9 mouse cellular contexts compared by ENCODE assay signal in the genomic region with DNA sequence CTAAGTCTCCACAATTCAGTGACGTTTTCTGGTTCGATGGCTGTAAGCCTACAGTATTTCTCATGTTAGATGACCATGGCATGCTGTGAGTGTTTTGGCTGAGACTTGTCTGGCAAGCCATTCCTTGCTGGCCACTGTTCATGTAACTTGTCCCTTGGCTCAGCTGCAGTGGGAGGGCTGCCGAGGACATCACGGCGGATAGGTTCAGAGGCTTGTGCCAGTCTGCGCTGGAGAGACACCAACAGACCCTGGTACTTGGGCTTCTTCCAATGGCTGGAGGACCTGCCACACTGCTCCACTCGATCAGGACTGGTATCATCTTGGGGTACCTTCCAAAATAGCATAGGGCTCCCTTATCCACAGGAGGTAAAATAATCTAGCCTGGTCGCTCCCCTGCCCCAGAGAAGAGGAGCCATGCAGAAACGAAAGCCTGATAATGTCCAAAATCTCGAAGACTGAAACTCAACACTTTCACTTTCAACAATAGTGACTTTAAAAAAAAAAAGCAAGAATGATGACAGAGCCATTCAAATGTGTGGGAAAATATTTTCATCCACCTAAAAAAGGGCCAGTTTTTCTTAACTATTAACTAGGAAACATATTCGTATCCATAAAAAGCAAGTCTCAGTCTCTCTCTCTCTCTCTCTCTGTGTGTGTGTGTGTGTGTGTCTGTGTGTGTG. TPM values are rescaled to one million over a fixed set of nuclear protein-coding genes. Genes with fewer than 3 reads are reported as not detected.
DNase-seq lines count a peak whose midpoint lies in the region; ATAC-seq lines count a peak whose summit lies in the region.
"Had no signal": no experiment of that assay in that cellular context is flagged by ENCODE, and none has a peak within 500 bp of the region (broad histone marks: within the 10 kb centered on the region; RNA-seq: fewer than 3 reads in every experiment).

No protein-coding gene starts in this region.

- ATAC-seq in hindbrain, embryonic 16.5 days: peak; percentile 73
- ATAC-seq in megakaryocyte progenitor cell, adult 5-6 weeks (replicated peaks; ENCODE audit: poor library complexity): no peak

- H3K4me3 ChIP-seq in hindbrain, embryonic 16.5 days (ENCODE audit: low read length): no peak overlapping the region
- no peak overlapping the region for H3K4me3 ChIP-seq in hindbrain, embryonic 10.5 days

- H3K4me1 ChIP-seq in hindbrain, embryonic 16.5 days (ENCODE audit: control insufficient read depth, insufficient read depth, low read depth, low read length): peaks cover 3% of the 10 kb centered on the region; the same call in 1 of the 2 replicates
- peaks cover 18% of the 10 kb centered on the region for H3K4me1 ChIP-seq in hindbrain, embryonic 10.5 days (replicated peaks)

- no peaks in the 10 kb centered on the region for H3K36me3 ChIP-seq in hindbrain, embryonic 16.5 days (ENCODE audit: control insufficient read depth, insufficient read depth, low read length)
- H3K36me3 ChIP-seq in hindbrain, embryonic 10.5 days: peaks cover 13% of the 10 kb centered on the region; the same call in 1 of the 2 replicates

- H3K4me2 ChIP-seq in hindbrain, embryonic 16.5 days (ENCODE audit: low read length): no peak overlapping the region; the same call in 1 of the 2 replicates
- H3K4me2 ChIP-seq: lung, embryonic 14.5 days had no signal

- intact Hi-C loops in gastrocnemius, postnatal 36 days (cut with DNase I): loop anchor here (5.0 to 10.0 kb wide), 2 partner anchors 106 to 668 kb away; no protein-coding TSS in a partner anchor

- no peak for DNase-seq in hindbrain, embryonic 10.5 days (ENCODE audit: low spot score)
- peak; percentile 56 for DNase-seq in testis, postnatal 10 days (ENCODE audit: low spot score)
- no peak for DNase-seq in testis, postnatal 14 days (ENCODE audit: low spot score)
- DNase-seq in gastrocnemius, postnatal 36 days: peak; percentile 76 to 78
- DNase-seq in skeletal muscle tissue, adult 2 months (ENCODE audit: low read depth, low spot score): peak; percentile 82
- DNase-seq in urinary bladder, adult 18-20 months (ENCODE audit: low spot score in 2 of 2): no peak
- DNase-seq: lung, embryonic 14.5 days had no signal

- WGBS in hindbrain, embryonic 16.5 days: 78% methylated on average over 11 of the region's 11 CpGs
- WGBS in hindbrain, embryonic 10.5 days: 94% methylated on average over 11 of the region's 11 CpGs

- H3K9me3 ChIP-seq in hindbrain, embryonic 16.5 days (ENCODE audit: control insufficient read depth, low read length): no peaks in the 10 kb centered on the region
- no peaks in the 10 kb centered on the region for H3K9me3 ChIP-seq in hindbrain, embryonic 10.5 days

- no peak overlapping the region for H3K27ac ChIP-seq in hindbrain, embryonic 16.5 days (ENCODE audit: low read depth, low read length)
- no peak overlapping the region for H3K27ac ChIP-seq in hindbrain, embryonic 10.5 days

- H3K27me3 ChIP-seq in hindbrain, embryonic 16.5 days (replicated peaks; ENCODE audit: control insufficient read depth, insufficient read depth, low read length): no peaks in the 10 kb centered on the region
- H3K27me3 ChIP-seq in hindbrain, embryonic 10.5 days (ENCODE audit: insufficient read depth, poor library complexity, severe bottlenecking): no peaks in the 10 kb centered on the region

- H3K9ac ChIP-seq in hindbrain, embryonic 16.5 days (ENCODE audit: low read depth, low read length): no peak overlapping the region
- H3K9ac ChIP-seq: lung, embryonic 14.5 days had no signal

RNA-seq across cellular contexts. Expression of a gene that starts 12.7 kb away (rescaled TPM):
- 73.5 and 74.4 TPM in 2 replicates for polyA plus RNA-seq in hindbrain, embryonic 16.5 days (2015; fragmentation: Nextera tagmentation; extraction: Ambion mirVana)
- 99.8 and 101 TPM in 2 replicates for polyA plus RNA-seq in hindbrain, embryonic 10.5 days (2016; fragmentation: Nextera tagmentation; extraction: Ambion mirVana)
- total RNA-seq in gastrocnemius, postnatal 36 days (2021): 1 to 10 TPM; 6.0 to 6.8 TPM
- 64.1 and 67.6 TPM in 2 replicates for total RNA-seq in megakaryocyte progenitor cell, adult 5-6 weeks (2015)
- total RNA-seq in megakaryocyte progenitor cell, adult 5-6 weeks (2017): 56.2 and 64.9 TPM in 2 replicates

RNA-seq across cellular contexts. Expression of a gene that starts 36.8 kb away (rescaled TPM):
- 63.4 and 71.8 TPM in 2 replicates for polyA plus RNA-seq in hindbrain, embryonic 16.5 days (2015; fragmentation: Nextera tagmentation; extraction: Ambion mirVana)
- polyA plus RNA-seq in hindbrain, embryonic 10.5 days (2016; fragmentation: Nextera tagmentation; extraction: Ambion mirVana): 77.4 and 82.8 TPM in 2 replicates
- total RNA-seq in gastrocnemius, postnatal 36 days (2021): 100 to 1,000 TPM; 190 to 215 TPM
- total RNA-seq in megakaryocyte progenitor cell, adult 5-6 weeks (2015): 82.6 and 84.3 TPM in 2 replicates
- 61.6 and 61.7 TPM in 2 replicates for total RNA-seq in megakaryocyte progenitor cell, adult 5-6 weeks (2017)

RNA-seq across cellular contexts. Expression of a gene that starts 36.9 kb away (rescaled TPM):
- polyA plus RNA-seq in hindbrain, embryonic 16.5 days (2015; fragmentation: Nextera tagmentation; extraction: Ambion mirVana): 4.5 and 5.8 TPM in 2 replicates
- polyA plus RNA-seq in hindbrain, embryonic 10.5 days (2016; fragmentation: Nextera tagmentation; extraction: Ambion mirVana): 15.6 and 19.9 TPM in 2 replicates
- total RNA-seq in gastrocnemius, postnatal 36 days (2021): 10 to 100 TPM; 27.3 to 32.1 TPM
- 7.0 and 7.7 TPM in 2 replicates for total RNA-seq in megakaryocyte progenitor cell, adult 5-6 weeks (2015)
- total RNA-seq in megakaryocyte progenitor cell, adult 5-6 weeks (2017): 10.3 and 10.4 TPM in 2 replicates

RNA-seq across cellular contexts. Expression of a gene that starts 44.1 kb away (rescaled TPM):
- polyA plus RNA-seq in hindbrain, embryonic 16.5 days (2015; fragmentation: Nextera tagmentation; extraction: Ambion mirVana): 15.1 and 16.1 TPM in 2 replicates
- 10.3 and 11.5 TPM in 2 replicates for polyA plus RNA-seq in hindbrain, embryonic 10.5 days (2016; fragmentation: Nextera tagmentation; extraction: Ambion mirVana)
- 1 to 10 TPM; 2.5 to 4.4 TPM for total RNA-seq in gastrocnemius, postnatal 36 days (2021)
- total RNA-seq in megakaryocyte progenitor cell, adult 5-6 weeks (2015): 37.2 and 38.1 TPM in 2 replicates
- total RNA-seq in megakaryocyte progenitor cell, adult 5-6 weeks (2017): 33.7 and 34.6 TPM in 2 replicates

RNA-seq across cellular contexts. Expression of a gene that starts 47.7 kb away (rescaled TPM):
- polyA plus RNA-seq in hindbrain, embryonic 16.5 days (2015; fragmentation: Nextera tagmentation; extraction: Ambion mirVana): 48.0 and 51.4 TPM in 2 replicates
- 46.7 and 50.5 TPM in 2 replicates for polyA plus RNA-seq in hindbrain, embryonic 10.5 days (2016; fragmentation: Nextera tagmentation; extraction: Ambion mirVana)
- 10 to 100 TPM; 17.8 to 24.4 TPM for total RNA-seq in gastrocnemius, postnatal 36 days (2021)
- 12.7 and 13.6 TPM in 2 replicates for total RNA-seq in megakaryocyte progenitor cell, adult 5-6 weeks (2015)
- total RNA-seq in megakaryocyte progenitor cell, adult 5-6 weeks (2017): 42.8 and 44.8 TPM in 2 replicates

Comparison
In these comparisons a context has a peak if more than half of its experiments do, and no peak if none do; other contexts are left out.
1. DNase-seq: peak in testis, postnatal 10 days (single experiment), gastrocnemius, postnatal 36 days (2 of 2) and skeletal muscle tissue, adult 2 months (single experiment); none in hindbrain, embryonic 10.5 days (single experiment), testis, postnatal 14 days (single experiment) and urinary bladder, adult 18-20 months (0 of 2).
2. RNA of a gene that starts 12.7 kb away (total RNA-seq): 56.2 to 67.6 TPM in megakaryocyte progenitor cell, adult 5-6 weeks; 6.0 to 6.8 TPM in gastrocnemius, postnatal 36 days; every median in the first group is over 4 times any median in the second.